Mouse (Mus musculus): Measurements from ENCODE around the gene Slc39a3. TPM values are rescaled to one million over a fixed set of nuclear protein-coding genes. Genes with fewer than 3 reads are reported as not detected.

Slc39a3 gene
- polyA plus RNA-seq, 1 experiment from 2014 or later: 15.4 TPM

- Histone ChIP-seq H3K27me3 (replicated peaks; ENCODE audit: insufficient read depth, low read length) (peaks cover 3% of the 10 kb centered on the region; the same call in 1 of the 2 replicates), H3K27ac (ENCODE audit: low read length) (no peak overlapping the region), H3K36me3 (ENCODE audit: insufficient read depth, low read length) (no peaks in the 10 kb centered on the region), H3K4me2 (replicated peaks; ENCODE audit: low read depth, low read length) (no peak overlapping the region), H3K4me1 (ENCODE audit: insufficient read depth, low read depth, low read length) (no peaks in the 10 kb centered on the region), H3K4me3 (ENCODE audit: low read depth, low read length) (no peak overlapping the region), H3K9ac (replicated peaks; ENCODE audit: low read depth) (no peak overlapping the region), H3K9me3 (ENCODE audit: low read length) (no peaks in the 10 kb centered on the region)
- WGBS: 55% methylated on average over 5 of the region's 5 CpGs
- ATAC-seq (no peak), DNase-seq (ENCODE audit: low spot score) (no peak)
- TF ChIP-seq EP300 (IDR thresholded peaks at IDR 0.05) (no peak), CTCF (IDR thresholded peaks at IDR 0.05) (no peak)
Observed at GRCm38 (mm10) chr10:81024346-81024937, 12.8 kb downstream of the Slc39a3 start.

GRCm38 (mm10) chr10:81022744-81023143, 14.5 kb downstream of the Slc39a3 start:
- peaks cover 3% of the 10 kb centered on the region; the same call in 1 of the 2 replicates for H3K27me3 ChIP-seq (replicated peaks; ENCODE audit: insufficient read depth, low read length)
- H3K4me1 ChIP-seq (ENCODE audit: insufficient read depth, low read depth, low read length): no peaks in the 10 kb centered on the region
- TF ChIP-seq CTCF (IDR thresholded peaks at IDR 0.05) (peak; percentile 36; the same call in 1 of the 2 replicates), EP300 (IDR thresholded peaks at IDR 0.05) (no peak)
- no peak overlapping the region for H3K4me3 ChIP-seq (ENCODE audit: low read depth, low read length)
- no peak overlapping the region for H3K9ac ChIP-seq (replicated peaks; ENCODE audit: low read depth)
- no peaks in the 10 kb centered on the region for H3K9me3 ChIP-seq (ENCODE audit: low read length)
- no peak overlapping the region for H3K4me2 ChIP-seq (replicated peaks; ENCODE audit: low read depth, low read length)
- DNase-seq (ENCODE audit: low spot score): no peak
- no peak for ATAC-seq
- 67% methylated on average over 8 of the region's 8 CpGs for WGBS
- H3K36me3 ChIP-seq (ENCODE audit: insufficient read depth, low read length): no peaks in the 10 kb centered on the region
- H3K27ac ChIP-seq (ENCODE audit: low read length): no peak overlapping the region

- Histone ChIP-seq H3K4me1 (ENCODE audit: insufficient read depth, low read depth, low read length) (no peaks in the 10 kb centered on the region), H3K27ac (ENCODE audit: low read length) (no peak overlapping the region), H3K9ac (replicated peaks; ENCODE audit: low read depth) (no peak overlapping the region), H3K27me3 (replicated peaks; ENCODE audit: insufficient read depth, low read length) (peaks cover 3% of the 10 kb centered on the region; the same call in 1 of the 2 replicates), H3K36me3 (ENCODE audit: insufficient read depth, low read length) (no peaks in the 10 kb centered on the region), H3K4me3 (ENCODE audit: low read depth, low read length) (no peak overlapping the region), H3K9me3 (ENCODE audit: low read length) (no peaks in the 10 kb centered on the region), H3K4me2 (replicated peaks; ENCODE audit: low read depth, low read length) (no peak overlapping the region)
- ATAC-seq: no peak
- 9% methylated on average over 20 of the region's 26 CpGs for WGBS
- TF ChIP-seq CTCF (IDR thresholded peaks at IDR 0.05) (no peak), EP300 (IDR thresholded peaks at IDR 0.05) (no peak)
- no peak for DNase-seq (ENCODE audit: low spot score)
Observed at GRCm38 (mm10) chr10:81021547-81022110, 15.6 kb downstream of the Slc39a3 start.

GRCm38 (mm10) chr10:81020207-81020606, 17.0 kb downstream of the Slc39a3 start:
- Histone ChIP-seq H3K36me3 (ENCODE audit: insufficient read depth, low read length) (no peaks in the 10 kb centered on the region), H3K4me2 (replicated peaks; ENCODE audit: low read depth, low read length) (no peak overlapping the region), H3K27me3 (replicated peaks; ENCODE audit: insufficient read depth, low read length) (peaks cover 1% of the 10 kb centered on the region; the same call in 1 of the 2 replicates), H3K4me1 (ENCODE audit: insufficient read depth, low read depth, low read length) (no peaks in the 10 kb centered on the region), H3K9ac (replicated peaks; ENCODE audit: low read depth) (no peak overlapping the region), H3K9me3 (ENCODE audit: low read length) (no peaks in the 10 kb centered on the region), H3K27ac (ENCODE audit: low read length) (no peak overlapping the region), H3K4me3 (ENCODE audit: low read depth, low read length) (no peak overlapping the region)
- DNase-seq (ENCODE audit: low spot score): no peak
- no peak for ATAC-seq
- no peak for TF ChIP-seq CTCF (IDR thresholded peaks at IDR 0.05)
- TF ChIP-seq EP300 (IDR thresholded peaks at IDR 0.05): no peak
- 30% methylated on average over 2 of the region's 2 CpGs for WGBS

GRCm38 (mm10) chr10:81019687-81020086, 17.5 kb downstream of the Slc39a3 start:
- ATAC-seq (no peak), DNase-seq (ENCODE audit: low spot score) (no peak)
- H3K4me2 ChIP-seq (replicated peaks; ENCODE audit: low read depth, low read length): no peak overlapping the region
- no peaks in the 10 kb centered on the region for H3K36me3 ChIP-seq (ENCODE audit: insufficient read depth, low read length)
- WGBS: 49% methylated on average over 3 of the region's 6 CpGs
- H3K4me1 ChIP-seq (ENCODE audit: insufficient read depth, low read depth, low read length): no peaks in the 10 kb centered on the region
- no peaks in the 10 kb centered on the region; the same call in 1 of the 2 replicates for H3K27me3 ChIP-seq (replicated peaks; ENCODE audit: insufficient read depth, low read length)
- no peak overlapping the region for H3K27ac ChIP-seq (ENCODE audit: low read length)
- H3K9ac ChIP-seq (replicated peaks; ENCODE audit: low read depth): no peak overlapping the region
- H3K9me3 ChIP-seq (ENCODE audit: low read length): no peaks in the 10 kb centered on the region
- no peak overlapping the region for H3K4me3 ChIP-seq (ENCODE audit: low read depth, low read length)
- no peak for TF ChIP-seq CTCF (IDR thresholded peaks at IDR 0.05)
- no peak for TF ChIP-seq EP300 (IDR thresholded peaks at IDR 0.05)

- no peaks in the 10 kb centered on the region for H3K36me3 ChIP-seq (ENCODE audit: insufficient read depth, low read length)
- H3K4me1 ChIP-seq (ENCODE audit: insufficient read depth, low read depth, low read length): no peaks in the 10 kb centered on the region
- no peak overlapping the region for H3K4me2 ChIP-seq (replicated peaks; ENCODE audit: low read depth, low read length)
- H3K9ac ChIP-seq (replicated peaks; ENCODE audit: low read depth): no peak overlapping the region
- H3K27ac ChIP-seq (ENCODE audit: low read length): no peak overlapping the region
- DNase-seq (ENCODE audit: low spot score) (peak; percentile 31), ATAC-seq (no peak)
- no peaks in the 10 kb centered on the region for H3K9me3 ChIP-seq (ENCODE audit: low read length)
- H3K4me3 ChIP-seq (ENCODE audit: low read depth, low read length): no peak overlapping the region
- no peak for TF ChIP-seq EP300 (IDR thresholded peaks at IDR 0.05)
- TF ChIP-seq CTCF (IDR thresholded peaks at IDR 0.05): no peak
- no peaks in the 10 kb centered on the region; the same call in 1 of the 2 replicates for H3K27me3 ChIP-seq (replicated peaks; ENCODE audit: insufficient read depth, low read length)
- WGBS: 29% methylated on average over 10 of the region's 10 CpGs
Observed at GRCm38 (mm10) chr10:81018326-81018725, 18.9 kb downstream of the Slc39a3 start.
